Mouse (Mus musculus) CH12.LX (cell line): ENCODE measurements around the gene Sun3. TPM values are rescaled to one million over a fixed set of nuclear protein-coding genes. Genes with fewer than 3 reads are reported as not detected.

Experiments used
- DNase-seq: peaks from one replicate; pipeline ENCODE4 v3.0.0-alpha.2; 2013; ENCODE audit errors: extremely low read depth
- H3K27ac ChIP-seq: 2 replicates; pipeline ENCODE4 v1.5.1; 2012; ENCODE audit warnings: low read depth, mild to moderate bottlenecking, control low read depth, moderate library complexity; ENCODE audit not compliant: insufficient read depth
- H3K27me3 ChIP-seq: replicated peaks from 2 replicates; pipeline ENCODE3; 2012; ENCODE audit warnings: inconsistent platforms
- H3K36me3 ChIP-seq, 2 experiments: replicated peaks in 1 of 2; 2 replicates each; pipeline versions ENCODE3 to v1.6.1; 2012; ENCODE audit warnings: inconsistent platforms in 1 of 2, low read length in 1 of 2, mild to moderate bottlenecking in 1 of 2, mixed read lengths in 1 of 2, moderate library complexity in 1 of 2; ENCODE audit not compliant: control insufficient read depth in 1 of 2, insufficient read depth in 1 of 2
- H3K4me1 ChIP-seq, 2 experiments: 2 replicates each; pipeline ENCODE4 v1.6.1; 2012; ENCODE audit warnings: inconsistent platforms in 1 of 2, moderate library complexity in 1 of 2; ENCODE audit not compliant: insufficient read depth in 2 of 2, control insufficient read depth in 1 of 2
- H3K4me2 ChIP-seq: 2 replicates; pipeline ENCODE4 v1.6.1; 2012; ENCODE audit warnings: low read depth, mild to moderate bottlenecking, control low read depth; ENCODE audit not compliant: poor library complexity, insufficient read depth, severe bottlenecking
- H3K4me3 ChIP-seq, 3 experiments: fragments of 150-350 bp in 1 of 3; sonication (generic) in 1 of 3; replicated peaks in 1 of 3; 2 replicates each; pipeline versions ENCODE3 to v1.5.1; 2011 to 2012; ENCODE audit warnings: low read depth in 2 of 3, low read length in 2 of 3, mild to moderate bottlenecking in 2 of 3, moderate library complexity in 2 of 3, control low read depth in 1 of 3, improper control_type of control experiment in 1 of 3, inconsistent platforms in 1 of 3, mixed read lengths in 1 of 3; ENCODE audit not compliant: poor library complexity in 1 of 3
- H3K79me2 ChIP-seq: replicated peaks from 2 replicates; pipeline ENCODE4 v1.6.1; 2012; ENCODE audit warnings: mild to moderate bottlenecking, moderate library complexity; ENCODE audit not compliant: control insufficient read depth, poor library complexity, insufficient read depth, severe bottlenecking; ENCODE audit errors: extremely low read depth
- H3K9ac ChIP-seq: 2 replicates; pipeline ENCODE4 v1.6.1; 2012; ENCODE audit warnings: low read depth, mild to moderate bottlenecking, control low read depth, moderate library complexity; ENCODE audit not compliant: insufficient read depth
- H3K9me3 ChIP-seq: replicated peaks from 2 replicates; pipeline ENCODE3; 2012; ENCODE audit warnings: low read length, inconsistent platforms, mixed read lengths
- BHLHE40 ChIP-seq: IDR thresholded peaks from 2 replicates; pipeline ENCODE4 v1.6.1; 2011; ENCODE audit warnings: mild to moderate bottlenecking, low read depth, low read length, improper control_type of control experiment
- CHD1 ChIP-seq: IDR thresholded peaks from 2 replicates; pipeline ENCODE4 v1.6.1; 2012; ENCODE audit warnings: low read depth, low read length, improper control_type of control experiment, inconsistent platforms
- CHD2 ChIP-seq: IDR thresholded peaks from 2 replicates; pipeline ENCODE4 v1.6.1; 2011; ENCODE audit warnings: low read length, improper control_type of control experiment
- CTCF ChIP-seq, 2 experiments: IDR thresholded peaks in 1 of 2; conservative IDR thresholded peaks in 1 of 2; 2 replicates each; pipeline ENCODE4 v1.5.1; 2011 to 2012; ENCODE audit warnings: low read depth in 2 of 2, low read length in 2 of 2, improper control_type of control experiment in 1 of 2, inconsistent platforms in 1 of 2, mild to moderate bottlenecking in 1 of 2, moderate library complexity in 1 of 2
- E2F4 ChIP-seq: IDR thresholded peaks from 2 replicates; pipeline ENCODE4 v1.6.1; 2011; ENCODE audit warnings: low read depth, low read length, improper control_type of control experiment; ENCODE audit not compliant: insufficient replicate concordance
- EP300 ChIP-seq: IDR thresholded peaks from 2 replicates; pipeline ENCODE4 v1.6.1; 2011; ENCODE audit warnings: low read length, improper control_type of control experiment
- ETS1 ChIP-seq: conservative IDR thresholded peaks from 2 replicates; pipeline ENCODE4 v1.6.1; 2012; ENCODE audit warnings: low read depth, mild to moderate bottlenecking, inconsistent platforms, low read length, improper control_type of control experiment, moderate library complexity
- GABPA ChIP-seq: IDR thresholded peaks from 2 replicates; pipeline ENCODE4 v1.6.1; 2012; ENCODE audit warnings: low read depth, low read length, improper control_type of control experiment, inconsistent platforms; ENCODE audit not compliant: insufficient replicate concordance
- IRF4 ChIP-seq: IDR thresholded peaks from 2 replicates; pipeline ENCODE4 v1.6.1; 2014; ENCODE audit warnings: low read depth, mild to moderate bottlenecking, inconsistent platforms, low read length, improper control_type of control experiment
- JUN ChIP-seq: IDR thresholded peaks from 2 replicates; pipeline ENCODE4 v1.6.1; 2011; ENCODE audit warnings: low read depth, mild to moderate bottlenecking, low read length, improper control_type of control experiment, moderate library complexity; ENCODE audit not compliant: insufficient read depth
- MAFK ChIP-seq: IDR thresholded peaks from 2 replicates; pipeline ENCODE4 v1.6.1; 2011; ENCODE audit warnings: low read length, improper control_type of control experiment; ENCODE audit not compliant: insufficient replicate concordance
- MAX ChIP-seq: IDR thresholded peaks from 2 replicates; pipeline ENCODE4 v1.6.1; 2011; ENCODE audit warnings: low read length, improper control_type of control experiment
- MEF2A ChIP-seq: IDR thresholded peaks from 2 replicates; pipeline ENCODE4 v1.6.1; 2014; ENCODE audit warnings: low read depth, mild to moderate bottlenecking, inconsistent platforms, low read length, improper control_type of control experiment, borderline replicate concordance
- MXI1 ChIP-seq: IDR thresholded peaks from 2 replicates; pipeline ENCODE4 v1.6.1; 2011; ENCODE audit warnings: mild to moderate bottlenecking, low read depth, low read length, improper control_type of control experiment
- NELFE ChIP-seq: IDR thresholded peaks from 2 replicates; pipeline ENCODE4 v1.6.1; 2011; ENCODE audit warnings: low read depth, low read length, improper control_type of control experiment
- NRF1 ChIP-seq: IDR thresholded peaks from 2 replicates; pipeline ENCODE4 v1.6.1; 2014; ENCODE audit warnings: low read depth, mild to moderate bottlenecking, inconsistent platforms, low read length, improper control_type of control experiment, moderate library complexity
- POLR2A ChIP-seq: IDR thresholded peaks from 2 replicates; pipeline ENCODE4 v1.6.1; 2011; ENCODE audit warnings: low read depth, mild to moderate bottlenecking, improper control_type of control experiment, low read length
- POLR2AphosphoS2 ChIP-seq: IDR thresholded peaks from 2 replicates; pipeline ENCODE4 v1.6.1; 2011; ENCODE audit warnings: low read depth, low read length, improper control_type of control experiment
- TBP ChIP-seq: conservative IDR thresholded peaks from 2 replicates; pipeline ENCODE4 v1.6.1; 2011; ENCODE audit warnings: low read depth, low read length, improper control_type of control experiment
- TCF12 ChIP-seq: IDR thresholded peaks from 2 replicates; pipeline ENCODE4 v1.6.1; 2014; ENCODE audit warnings: low read depth, mild to moderate bottlenecking, inconsistent platforms, low read length, improper control_type of control experiment
- UBTF ChIP-seq: IDR thresholded peaks from 2 replicates; pipeline ENCODE4 v1.6.1; 2012; ENCODE audit warnings: low read depth, mild to moderate bottlenecking, inconsistent platforms, low read length, improper control_type of control experiment, moderate library complexity
- USF1 ChIP-seq: IDR thresholded peaks from 2 replicates; pipeline ENCODE4 v1.6.1; 2014; ENCODE audit warnings: low read depth, mild to moderate bottlenecking, inconsistent platforms, low read length, improper control_type of control experiment
- USF2 ChIP-seq: conservative IDR thresholded peaks from 2 replicates; pipeline ENCODE4 v1.6.1; 2011; ENCODE audit warnings: low read depth, low read length, improper control_type of control experiment
- ZC3H11A ChIP-seq: IDR thresholded peaks from 2 replicates; pipeline ENCODE4 v1.6.1; 2012; ENCODE audit warnings: low read depth, mild to moderate bottlenecking, inconsistent platforms, low read length, improper control_type of control experiment
- ZNF384 ChIP-seq: IDR thresholded peaks from 2 replicates; pipeline ENCODE4 v1.6.1; 2012; ENCODE audit warnings: low read depth, low read length, improper control_type of control experiment, inconsistent platforms
- dilution Hi-C: fragments of 300-500 bp; cut with MboI; formaldehyde crosslinking; loops from 2 replicates; pipeline ENCODE4 v1.14.3; 2020; ENCODE audit warnings: low sequenced_read_pairs; ENCODE audit not compliant: extremely low pct_unique_long_range_greater_than_20kb, extremely low pct_ligation_motif_present
- in situ Hi-C: fragments of 300-500 bp; cut with MboI; formaldehyde crosslinking; loops from 3 replicates; pipeline ENCODE4 v1.14.3; 2019; ENCODE audit warnings: low sequenced_read_pairs, low pct_ligation_motif_present, low pct_unique_long_range_greater_than_20kb, mixed read lengths
- polyA plus RNA-seq: library from polyadenylated mRNA; unstranded; fragments of >175 nt; gene quantifications from 2 replicates; pipeline ENCODE4 v1.2.1, GENCODE M21; 2012; ENCODE audit warnings: low read depth; ENCODE audit not compliant: insufficient read length
- total RNA-seq, 2 experiments: library from RNA; depleted of rRNA; stranded (reverse); fragments of 300-350 nt in 1 of 2; fragments of >200 nt in 1 of 2; gene quantifications; 2 replicates each; pipeline ENCODE4 v1.2.3; 2012 to 2014

Sun3 gene
- total and polyA plus RNA-seq, 3 experiments: not detected

GRCm38 (mm10) chr11:8978154-8978553 is 70.6 kb downstream of the Sun3 start:
- dilution Hi-C loops: loop anchor here (25.0 kb wide), 1 partner anchor 159 kb away; no protein-coding TSS in a partner anchor
- in situ Hi-C loops: no loop called here

GRCm38 (mm10) chr11:8973166-8973565 is 75.6 kb downstream of the Sun3 start, which contains the start of gene Pkd1l1:
Gene Pkd1l1, minus strand, starts transcription at chr11:8973266.
- dilution Hi-C loops: no loop called here
- no peaks in the 10 kb centered on the region for H3K4me1 ChIP-seq
- H3K9ac ChIP-seq: no peak within 1 kb of the TSS
- no peak within 1 kb of the TSS for H3K27ac ChIP-seq
- H3K4me3 ChIP-seq: no peak within 1 kb of the TSS
- H3K79me2 ChIP-seq: no peaks in the 10 kb centered on the region
- DNase-seq: no peak
- H3K36me3 ChIP-seq: no peaks in the 10 kb centered on the region
- no peak within 1 kb of the TSS for H3K4me2 ChIP-seq
- TF ChIP-seq BHLHE40 (no peak), NELFE (no peak), MAFK (no peak), TBP (no peak), E2F4 (no peak), JUN (no peak), CHD2 (no peak), EP300 (no peak), POLR2AphosphoS2 (no peak), NRF1 (no peak), USF2 (no peak), CHD1 (no peak)
- in situ Hi-C loops: no loop called here
- H3K9me3 ChIP-seq: no peaks in the 10 kb centered on the region
- H3K27me3 ChIP-seq: peaks cover 89% of the 10 kb centered on the region

More at GRCm38 (mm10) chr11:8978154-8978553, 70.6 kb downstream of the Sun3 start:
- Histone ChIP-seq H3K36me3 (no peaks in the 10 kb centered on the region), H3K79me2 (no peaks in the 10 kb centered on the region), H3K4me1 (no peaks in the 10 kb centered on the region), H3K4me2 (no peak overlapping the region), H3K27ac (no peak overlapping the region), H3K9ac (no peak overlapping the region), H3K4me3 (no peak overlapping the region), H3K9me3 (no peaks in the 10 kb centered on the region), H3K27me3 (peaks cover 88% of the 10 kb centered on the region)
- TF ChIP-seq MXI1: no peak
- DNase-seq: no peak

GRCm38 (mm10) chr11:8972093-8972492 is 76.7 kb downstream of the Sun3 start:
- H3K27me3 ChIP-seq: peaks cover 85% of the 10 kb centered on the region
- no peaks in the 10 kb centered on the region for H3K4me1 ChIP-seq
- H3K27ac ChIP-seq: no peak overlapping the region
- no peak for TF ChIP-seq CHD1
- TF ChIP-seq UBTF: no peak
- TF ChIP-seq POLR2A: no peak
- TF ChIP-seq ZNF384: no peak
- no peak for TF ChIP-seq ETS1
- TF ChIP-seq MEF2A: no peak
- no peak for TF ChIP-seq JUN
- no peak for TF ChIP-seq POLR2AphosphoS2
- no peak for TF ChIP-seq CTCF (conservative IDR thresholded peaks at IDR 0.05 in 1 of 2, IDR thresholded peaks at IDR 0.05 in 1 of 2; ENCODE audit: low read depth in 2 of 2, low read length in 2 of 2)
- no peak for TF ChIP-seq GABPA
- no peak for TF ChIP-seq TCF12
- no peak for TF ChIP-seq IRF4
- no peak for TF ChIP-seq MAX
- no peak for TF ChIP-seq USF1
- no peak for TF ChIP-seq ZC3H11A
- TF ChIP-seq MAFK: no peak
- in situ Hi-C loops: no loop called here
- H3K36me3 ChIP-seq: no peaks in the 10 kb centered on the region
- H3K4me2 ChIP-seq: no peak overlapping the region
- H3K79me2 ChIP-seq: no peaks in the 10 kb centered on the region
- dilution Hi-C loops: no loop called here
- no peak for DNase-seq
- H3K9me3 ChIP-seq: no peaks in the 10 kb centered on the region
- H3K4me3 ChIP-seq: no peak overlapping the region
- H3K9ac ChIP-seq: no peak overlapping the region
